Mouse (Mus musculus): ENCODE results near the gene G430095P16Rik. TPM values are rescaled to one million over a fixed set of nuclear protein-coding genes. Genes with fewer than 3 reads are reported as not detected.

G430095P16Rik gene
- total RNA-seq, 2 experiments from 2014 or later: 4.8 to 17.9 TPM

DNA sequence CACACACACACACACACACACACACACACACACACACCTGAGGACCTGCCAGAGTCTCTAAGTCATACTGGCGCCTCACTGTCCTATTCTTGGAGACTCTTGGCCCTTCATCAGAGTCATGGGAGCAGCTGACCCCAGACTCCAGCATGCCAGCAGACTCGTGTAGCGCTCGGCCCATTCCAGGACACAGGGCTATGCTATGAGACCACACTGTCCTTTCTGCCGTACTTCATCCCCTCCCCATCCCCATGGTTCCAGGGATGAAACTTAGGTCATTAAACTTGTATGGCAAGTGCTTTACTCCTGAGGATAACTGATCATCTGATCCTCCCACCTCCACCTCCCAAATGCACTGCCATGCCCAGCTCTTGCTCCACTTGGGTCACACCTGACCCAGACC, 4.3 kb upstream of the G430095P16Rik start:
- ATAC-seq (replicated peaks; ENCODE audit: poor library complexity, severe bottlenecking): no peak

DNA sequence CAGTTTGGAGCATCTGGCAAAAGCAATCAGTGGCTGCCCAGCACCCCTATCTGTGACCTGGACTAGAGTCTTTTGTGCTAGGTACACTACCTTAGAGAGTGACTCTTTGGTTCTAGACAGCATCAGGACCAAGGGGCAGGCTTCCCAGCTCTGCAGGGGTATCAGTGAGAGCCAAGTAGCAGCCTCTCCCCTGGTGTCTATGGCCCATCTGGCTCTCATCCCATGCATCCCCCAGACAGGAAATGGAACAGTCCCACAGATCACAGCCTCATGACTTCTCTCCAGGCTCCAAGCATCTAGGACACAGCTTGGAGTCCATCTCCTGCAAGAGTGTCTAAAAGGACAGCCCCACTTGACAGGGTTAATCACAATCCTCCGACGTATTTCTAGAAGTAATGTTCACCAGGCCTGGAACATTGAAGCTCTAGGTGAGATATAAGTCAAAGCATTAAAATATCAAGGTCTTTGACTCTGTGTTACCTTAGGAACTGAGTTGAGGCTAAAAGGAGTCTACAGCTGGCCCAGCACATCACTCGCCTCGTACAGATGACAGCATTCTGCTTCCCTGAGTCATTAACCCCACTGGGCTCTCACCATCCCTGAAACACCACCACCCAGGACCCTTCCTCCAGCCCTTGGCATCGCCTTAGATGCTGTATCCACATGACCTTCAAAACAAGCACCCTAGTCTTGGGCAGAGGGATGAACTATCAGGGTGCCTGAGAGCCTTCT, 3.7 kb upstream of the G430095P16Rik start:
- no peak for ATAC-seq (replicated peaks; ENCODE audit: poor library complexity, severe bottlenecking)

DNA sequence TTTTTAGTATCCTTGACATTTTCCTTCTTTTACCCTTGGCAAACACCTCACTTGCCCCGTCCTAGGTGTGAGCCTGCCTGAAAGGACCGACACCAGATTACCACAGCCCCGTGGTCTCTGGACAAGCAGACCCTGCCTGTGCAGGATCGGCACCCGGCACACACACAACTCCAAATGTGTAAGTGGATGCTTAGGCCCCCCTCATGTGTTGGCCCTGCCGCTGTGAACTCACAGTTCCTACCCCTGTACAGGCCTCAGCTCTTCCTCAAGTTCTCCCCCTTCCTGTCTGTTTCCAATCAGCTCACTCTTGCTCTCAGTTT, 317 bp upstream of the G430095P16Rik start:
- ATAC-seq (replicated peaks; ENCODE audit: poor library complexity, severe bottlenecking): no peak

DNA sequence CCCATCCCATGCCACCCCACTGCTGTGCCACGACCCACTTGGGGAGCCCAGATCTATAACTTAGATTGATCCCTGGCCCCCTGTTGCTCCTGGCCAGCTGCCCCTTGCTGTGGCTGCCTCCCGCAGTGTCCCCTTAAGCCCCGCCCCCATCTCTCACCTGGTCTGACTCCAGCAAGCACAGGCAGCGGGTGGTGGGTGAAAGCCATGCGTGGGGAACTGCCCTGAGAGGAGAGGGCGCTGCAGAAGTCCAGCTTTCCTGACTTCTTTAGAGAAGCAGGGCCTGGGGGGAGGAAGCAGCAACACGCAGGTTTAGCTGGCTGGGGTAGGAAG, 729 bp downstream of the G430095P16Rik start:
- 0 out of 2 replicates have a peak, but pooled peaks have one; percentile 4 for ATAC-seq (replicated peaks; ENCODE audit: poor library complexity, severe bottlenecking)

DNA sequence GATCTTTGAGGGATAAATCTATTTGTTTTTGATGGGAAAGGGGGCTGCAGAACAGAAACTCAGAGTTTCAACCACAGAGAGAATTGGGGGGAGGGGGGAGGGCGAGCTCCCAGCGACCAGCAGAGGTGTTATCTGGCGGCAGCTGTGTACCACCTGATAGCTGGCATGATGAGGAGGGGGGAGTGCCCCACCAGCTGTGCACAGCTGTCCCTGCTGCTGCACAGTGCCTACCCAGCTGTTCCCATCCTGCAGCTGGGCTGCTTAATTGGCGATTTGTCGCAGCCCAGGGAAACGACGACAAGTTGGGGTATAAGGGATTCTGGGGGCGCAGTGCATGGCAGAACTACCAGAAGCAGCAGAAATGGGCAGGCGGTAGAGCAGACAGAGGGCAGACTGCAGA, 1.9 kb downstream of the G430095P16Rik start:
- no peak for ATAC-seq (replicated peaks; ENCODE audit: poor library complexity, severe bottlenecking)

DNA sequence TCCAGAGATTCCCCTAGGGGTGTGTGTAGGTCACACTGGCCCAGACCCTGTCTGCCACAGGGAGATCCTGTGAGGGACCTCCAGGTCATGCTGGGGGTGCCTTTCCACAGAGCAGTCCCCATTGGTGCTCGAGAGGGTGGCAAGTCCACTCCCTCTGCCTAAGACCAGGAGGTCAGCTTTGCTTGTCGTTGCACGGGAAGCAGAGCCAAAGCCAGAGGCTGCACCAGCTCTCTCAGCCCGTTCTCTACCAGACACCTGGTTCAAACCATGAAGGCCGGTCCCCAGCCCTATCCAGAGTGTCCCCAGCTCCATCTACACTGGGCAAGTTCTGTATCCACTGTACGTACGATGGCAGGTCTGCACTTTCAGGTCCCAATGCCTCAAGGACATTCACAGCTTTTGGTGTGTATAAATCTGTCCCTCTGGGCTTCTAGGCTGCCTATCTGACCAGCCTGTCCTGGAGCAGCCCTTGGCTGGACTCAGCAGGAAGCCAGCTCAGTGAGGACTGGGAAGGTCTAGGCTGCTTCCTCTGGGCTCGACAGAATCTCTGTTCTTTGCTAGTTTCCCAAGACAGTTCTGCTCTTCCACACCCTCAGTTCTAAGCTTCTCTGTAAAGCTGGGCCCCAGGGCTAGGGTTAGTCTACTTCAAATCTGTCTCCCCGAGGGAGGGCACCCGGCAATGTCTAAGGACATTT, 2.6 kb downstream of the G430095P16Rik start:
- ATAC-seq (replicated peaks; ENCODE audit: poor library complexity, severe bottlenecking): no peak

DNA sequence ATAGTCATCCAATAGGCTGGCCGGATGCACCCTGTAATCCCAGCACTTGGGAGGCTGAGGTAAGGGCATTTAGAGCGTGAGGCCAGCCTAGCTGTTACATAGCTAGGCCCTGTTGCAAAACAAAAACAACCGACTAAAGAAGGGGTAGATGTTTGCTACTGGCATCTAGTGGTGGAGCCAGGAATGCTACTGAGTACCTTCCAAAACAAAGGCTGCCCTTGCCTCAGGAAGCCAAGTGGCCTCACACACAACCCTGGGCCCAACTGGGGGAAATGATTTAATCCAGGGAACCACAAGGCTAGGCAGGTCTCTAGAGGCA, 3.1 kb downstream of the G430095P16Rik start:
- ATAC-seq (replicated peaks; ENCODE audit: poor library complexity, severe bottlenecking): peak; percentile 50

DNA sequence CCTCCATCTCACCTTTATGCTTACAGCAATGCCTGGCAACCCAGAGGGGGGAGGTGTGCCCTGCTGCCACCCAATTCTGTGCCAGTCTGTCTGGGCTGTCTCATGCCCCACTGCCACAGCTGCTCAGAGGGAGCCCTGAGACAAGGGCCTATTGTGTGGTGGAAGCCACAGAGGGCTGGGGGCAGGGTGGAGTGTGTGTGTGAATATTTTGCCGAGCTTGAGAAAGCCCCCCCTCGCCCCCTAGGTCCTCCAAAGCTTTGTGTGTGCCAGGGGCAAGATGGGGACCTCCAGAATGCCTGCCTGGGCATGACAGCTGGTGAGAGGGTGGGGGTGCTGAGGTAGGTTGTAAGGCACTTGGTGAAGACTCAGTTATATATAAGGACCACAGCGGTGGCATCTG, 5.7 kb downstream of the G430095P16Rik start:
- ATAC-seq (replicated peaks; ENCODE audit: poor library complexity, severe bottlenecking): no peak

DNA sequence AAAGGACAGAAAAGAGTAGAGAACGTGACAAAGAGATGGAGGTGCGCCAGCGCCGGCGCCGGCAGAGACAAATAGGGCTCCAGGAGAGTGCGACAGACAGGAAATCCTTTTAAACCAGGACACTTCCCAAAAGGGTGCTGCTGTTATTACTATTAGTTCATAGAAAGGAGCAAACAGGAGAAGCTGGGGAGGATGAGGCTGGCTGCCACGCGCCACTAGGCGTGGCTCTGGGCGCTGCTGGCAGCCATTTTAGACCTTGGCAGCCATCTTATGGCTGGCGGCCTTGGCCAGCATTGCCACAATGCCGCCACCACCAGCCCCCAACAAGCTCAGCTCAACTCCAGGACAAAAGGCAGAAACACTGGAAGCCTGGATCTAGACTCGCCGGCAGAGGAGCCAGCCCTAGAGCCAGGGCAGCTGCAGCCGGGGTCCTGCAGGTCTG, 7.1 kb downstream of the G430095P16Rik start:
- no peak for ATAC-seq (replicated peaks; ENCODE audit: poor library complexity, severe bottlenecking)

DNA sequence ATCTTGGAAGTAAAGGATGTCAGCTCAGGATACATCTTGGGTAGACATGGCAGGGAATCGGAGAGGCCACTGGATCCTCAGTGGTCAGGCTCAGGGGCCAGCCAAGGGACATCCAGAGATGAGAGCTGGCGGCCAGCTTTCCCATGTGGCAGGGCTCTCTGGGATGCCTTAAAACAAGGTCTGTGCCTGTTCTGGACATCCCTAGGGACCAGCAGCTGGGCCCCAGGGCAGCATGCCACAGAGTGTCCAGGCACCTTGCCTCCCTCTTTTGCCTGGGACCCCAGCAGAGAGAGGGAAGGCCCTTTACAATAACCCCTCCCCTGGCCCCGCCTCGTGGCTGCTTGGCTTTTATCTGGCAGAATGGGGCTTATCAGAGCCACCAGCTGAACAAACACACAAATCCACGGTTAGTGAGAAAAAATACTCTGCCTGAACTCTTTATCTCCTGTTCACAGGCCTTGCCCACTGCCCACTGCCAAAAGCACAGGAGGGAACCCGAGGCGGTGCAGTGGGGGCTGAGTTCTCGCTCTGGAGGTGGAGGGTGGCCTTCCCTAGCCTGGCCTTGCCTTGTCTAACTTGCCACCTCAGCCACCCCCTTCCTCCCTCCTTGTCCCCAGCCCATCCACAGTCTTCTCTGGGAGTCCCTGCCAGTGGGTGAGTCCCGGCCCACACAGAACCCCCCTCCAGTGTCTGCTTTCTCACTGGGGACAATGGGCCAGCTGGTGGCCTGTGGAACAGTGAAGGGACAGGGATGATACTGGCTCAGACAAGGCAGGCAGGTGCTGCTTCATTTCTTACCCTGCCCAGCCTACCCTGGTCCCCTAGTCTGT, 7.9 kb downstream of the G430095P16Rik start:
- ATAC-seq (replicated peaks; ENCODE audit: poor library complexity, severe bottlenecking): peak; percentile 15; the same call in 1 of the 2 replicates

DNA sequence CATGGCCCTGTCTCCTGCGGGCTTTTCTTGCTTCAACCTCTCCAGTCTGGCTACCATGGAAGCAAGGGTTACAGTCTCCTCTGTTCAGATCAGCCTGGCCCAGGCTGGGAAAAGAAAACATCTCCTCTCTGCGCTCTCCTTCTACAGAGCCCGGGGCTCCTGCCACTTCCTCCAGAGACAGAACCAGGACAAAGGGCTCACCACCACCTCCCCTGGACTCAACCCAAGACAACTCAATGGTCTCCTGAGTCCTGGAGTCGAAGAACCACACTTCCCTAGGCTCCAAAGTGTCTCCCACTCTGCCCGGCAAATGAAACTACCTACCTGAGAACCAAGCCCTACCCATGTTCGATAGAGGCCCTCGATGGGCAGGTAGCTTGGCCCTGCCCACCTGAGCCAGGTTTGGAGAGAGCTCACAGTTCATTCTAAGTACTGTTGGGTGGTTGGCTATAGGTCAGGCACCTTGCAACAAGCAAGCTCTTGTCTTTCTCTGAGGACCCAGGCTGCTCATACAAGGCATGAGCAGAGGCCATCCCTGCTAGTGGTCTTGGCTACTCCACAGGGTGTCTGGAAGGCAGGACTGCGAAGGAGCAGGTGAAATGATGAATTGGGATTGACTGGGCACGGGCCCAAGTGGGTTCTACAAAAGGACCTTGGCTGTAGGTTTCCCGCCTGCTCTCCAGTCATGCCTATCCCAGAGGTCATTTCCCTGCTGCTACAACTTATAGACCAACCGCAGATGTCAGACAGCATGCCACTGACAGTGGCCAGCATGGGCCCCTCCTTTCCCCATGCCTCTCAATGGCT, 8.8 kb downstream of the G430095P16Rik start:
- no peak for ATAC-seq (replicated peaks; ENCODE audit: poor library complexity, severe bottlenecking)

DNA sequence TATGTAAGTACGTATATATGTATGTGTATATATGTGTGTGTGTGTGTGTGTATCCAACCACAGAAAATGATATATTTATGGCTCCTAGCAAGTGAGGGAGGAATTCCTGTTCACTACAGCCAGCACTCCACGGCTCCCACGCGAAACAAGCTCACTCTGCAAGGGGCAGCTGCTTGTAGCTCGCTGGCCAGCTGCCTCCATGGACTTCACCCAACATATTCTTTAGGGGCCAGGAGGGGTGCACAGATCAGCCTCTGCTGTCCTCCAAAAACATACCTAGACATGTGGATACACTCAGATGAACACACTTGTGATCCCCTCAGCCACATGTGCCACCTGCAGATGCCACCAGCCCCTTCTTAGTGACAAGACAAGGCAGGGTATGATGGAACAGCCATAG, 9.7 kb downstream of the G430095P16Rik start:
- no peak for ATAC-seq (replicated peaks; ENCODE audit: poor library complexity, severe bottlenecking)

DNA sequence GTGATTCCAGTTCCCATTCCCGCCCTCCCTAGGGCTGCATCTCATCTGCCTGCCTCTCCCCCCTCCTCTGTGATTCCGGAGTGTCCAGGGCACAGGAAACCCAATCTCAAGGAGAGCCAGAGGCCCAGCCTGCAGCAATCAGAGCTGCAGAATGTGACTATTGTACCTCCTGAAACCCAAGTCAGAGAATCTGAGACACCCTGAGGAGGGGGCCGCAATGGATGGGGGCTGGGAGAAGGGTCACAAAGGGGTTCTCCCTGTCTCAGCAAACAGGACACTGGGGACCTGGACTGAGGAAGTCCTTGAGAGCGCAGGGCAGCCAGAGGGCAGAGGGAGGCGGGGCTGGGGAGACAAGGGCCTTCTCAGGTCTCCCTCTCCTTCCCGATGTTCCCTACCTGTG, 10.2 kb downstream of the G430095P16Rik start:
- ATAC-seq (replicated peaks; ENCODE audit: poor library complexity, severe bottlenecking): no peak

DNA sequence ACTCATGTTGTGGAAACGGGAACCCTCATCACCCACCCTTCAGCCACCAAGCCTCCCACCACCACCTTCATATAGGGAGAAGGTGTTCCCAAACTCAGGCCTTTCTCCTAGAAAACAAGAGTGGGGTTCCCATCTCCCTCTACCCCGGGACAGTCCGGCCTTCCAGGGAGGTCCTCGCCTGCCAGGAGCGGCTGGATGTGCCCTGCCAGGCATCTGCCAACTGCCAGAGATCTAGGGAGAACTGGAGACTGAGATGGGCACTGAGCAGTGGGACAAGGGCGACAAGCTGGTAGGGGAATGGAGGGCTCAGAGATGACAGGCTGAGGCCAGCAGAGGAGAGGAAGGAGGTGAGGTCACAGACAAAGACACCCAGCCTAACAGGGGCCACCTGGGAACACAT, 11.2 kb downstream of the G430095P16Rik start:
- no peak for ATAC-seq (replicated peaks; ENCODE audit: poor library complexity, severe bottlenecking)

DNA sequence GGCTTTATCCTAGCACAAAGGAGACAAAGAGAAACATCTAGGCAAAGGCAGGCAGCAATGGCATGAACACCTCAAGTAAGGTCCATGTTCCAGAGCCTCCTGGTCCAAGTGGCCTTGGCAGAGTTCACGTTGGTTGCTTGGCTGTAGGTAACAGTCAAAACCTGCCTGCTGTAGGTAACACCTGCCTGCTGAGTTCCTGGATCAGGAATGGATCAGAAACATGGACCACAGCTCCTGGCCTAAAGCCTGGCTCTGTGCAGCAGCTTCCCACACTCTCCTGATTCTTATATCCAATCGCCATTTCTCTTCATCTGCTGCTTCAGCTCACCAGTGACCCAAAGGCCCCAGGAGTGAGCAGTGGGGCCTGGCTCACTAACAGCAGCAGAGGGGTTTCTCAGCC, 11.9 kb downstream of the G430095P16Rik start:
- no peak for ATAC-seq (replicated peaks; ENCODE audit: poor library complexity, severe bottlenecking)

DNA sequence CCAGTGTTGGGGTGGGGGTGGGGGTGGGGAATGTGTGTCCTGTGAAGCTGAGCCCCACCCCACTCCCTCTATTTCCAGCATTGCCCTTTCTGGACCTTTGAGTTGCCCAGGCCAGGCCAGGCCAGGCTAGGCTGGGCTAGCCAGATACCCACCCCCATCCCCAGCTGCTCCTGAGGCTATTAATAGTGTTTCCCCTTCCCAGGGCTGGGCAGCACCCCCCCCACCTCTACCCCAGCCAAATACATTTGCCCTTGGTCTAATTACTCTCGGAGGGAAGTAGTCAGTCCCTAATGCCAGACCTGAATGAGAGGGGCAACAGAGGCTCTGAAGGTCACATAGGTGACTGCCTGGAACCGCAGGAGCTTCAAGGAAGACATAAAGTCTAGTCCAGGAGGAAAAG, 12.8 kb downstream of the G430095P16Rik start:
- ATAC-seq (replicated peaks; ENCODE audit: poor library complexity, severe bottlenecking): no peak

DNA sequence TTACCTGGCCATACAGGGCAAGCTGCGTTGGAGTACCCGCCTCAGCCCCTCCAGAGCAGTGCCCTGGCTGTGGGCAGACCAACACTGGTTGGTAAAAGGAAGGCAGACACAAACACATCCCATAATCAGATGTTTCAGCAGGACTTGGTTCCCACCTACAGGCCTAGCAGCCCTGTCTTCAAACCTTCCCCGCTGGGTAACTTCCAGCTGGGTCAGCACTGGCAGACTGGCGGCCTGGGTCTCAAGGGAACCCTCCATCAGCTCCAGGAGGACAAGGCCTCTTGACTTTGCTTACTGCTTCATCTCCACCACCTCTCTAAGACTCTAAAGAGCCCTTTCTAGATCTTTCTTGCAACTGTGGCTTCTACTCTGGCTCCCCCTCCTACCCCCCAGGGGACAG, 13.7 kb downstream of the G430095P16Rik start:
- no peak for ATAC-seq (replicated peaks; ENCODE audit: poor library complexity, severe bottlenecking)

DNA sequence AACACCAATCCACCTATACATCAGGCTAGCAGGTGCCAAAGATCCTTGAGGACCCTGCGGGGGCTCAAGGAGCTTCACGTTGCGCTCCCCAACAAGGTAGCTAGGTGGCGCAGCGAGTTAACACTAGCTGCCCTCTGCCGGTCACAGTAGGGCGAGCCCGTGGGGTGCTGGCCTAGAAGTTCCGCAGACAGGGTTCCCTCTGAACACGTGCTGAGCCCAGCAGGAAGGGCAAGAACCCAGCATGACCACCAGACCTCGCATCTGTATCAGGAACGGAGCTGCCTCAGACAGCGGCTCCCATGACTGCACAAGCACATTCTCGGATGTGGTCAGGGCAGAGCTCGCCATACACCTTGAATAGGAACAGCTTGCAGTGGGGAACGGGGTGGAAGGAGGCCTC, 14.8 kb downstream of the G430095P16Rik start:
- ATAC-seq (replicated peaks; ENCODE audit: poor library complexity, severe bottlenecking): peak; percentile 93

DNA sequence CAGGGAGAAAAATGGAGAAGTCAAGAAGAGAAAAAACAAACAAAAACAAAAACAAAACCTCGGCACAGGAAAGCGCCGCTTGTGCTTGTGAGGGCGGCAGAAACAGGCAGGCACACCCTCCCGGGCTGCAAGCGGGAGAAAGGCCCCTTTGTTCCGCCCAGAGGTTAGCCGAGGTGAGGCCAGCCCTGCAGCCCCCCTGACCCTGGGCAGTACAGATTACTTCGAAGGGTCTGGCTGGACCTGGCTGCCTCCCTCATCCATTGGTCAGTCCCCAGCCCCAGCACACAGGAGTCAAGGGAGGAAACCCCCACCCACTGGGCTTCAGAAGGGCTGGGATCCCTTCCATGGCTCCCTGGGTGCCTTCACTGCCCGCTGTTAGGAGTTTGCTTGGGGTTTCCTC, 15.5 kb downstream of the G430095P16Rik start:
- no peak for ATAC-seq (replicated peaks; ENCODE audit: poor library complexity, severe bottlenecking)

DNA sequence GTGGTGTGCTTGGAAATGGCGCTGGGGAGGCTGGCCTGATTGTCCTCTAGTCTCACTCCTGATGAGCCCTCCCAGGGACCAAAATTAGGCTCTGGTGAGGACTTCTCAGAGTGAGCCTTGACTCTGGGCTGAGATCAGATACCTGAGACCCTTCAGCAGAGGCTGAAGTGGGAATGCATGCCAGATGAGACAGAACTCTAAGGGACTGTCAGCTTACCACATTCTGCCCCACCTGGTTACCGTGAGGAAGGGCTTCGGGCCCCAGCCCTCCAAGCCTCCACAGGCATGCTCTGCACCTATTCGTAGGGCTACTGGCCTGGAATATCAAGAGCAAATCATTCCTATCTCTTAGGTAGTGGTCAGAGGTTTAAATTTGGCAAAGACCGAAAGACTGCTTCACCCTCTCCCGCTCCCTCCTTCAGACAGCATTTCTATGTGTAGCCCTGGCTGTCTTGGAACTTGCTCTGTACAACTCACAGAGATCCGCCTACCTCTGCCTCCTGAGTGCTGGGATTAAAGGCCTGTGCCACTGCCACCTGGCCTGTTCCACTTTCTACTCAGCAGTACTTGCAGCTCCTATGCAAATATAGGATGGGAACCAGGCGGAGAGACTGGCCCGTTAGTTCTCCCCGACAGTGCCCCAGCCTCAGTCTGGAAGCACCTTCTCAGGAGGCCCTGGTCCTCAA, 16.1 kb downstream of the G430095P16Rik start:
- ATAC-seq (replicated peaks; ENCODE audit: poor library complexity, severe bottlenecking): no peak
